ENCODE assay signal across 29 mouse cellular contexts in genomic region chr5:136600511-136600910, GRCm38 (mm10). TPM values are rescaled to one million over a fixed set of nuclear protein-coding genes. Genes with fewer than 3 reads are reported as not detected.
DNase-seq lines count a peak whose midpoint lies in the region; ATAC-seq and TF ChIP-seq lines count a peak whose summit lies in the region.
"Had no signal": no experiment of that assay in that cellular context is flagged by ENCODE, and none has a peak within 500 bp of the region (broad histone marks: within the 10 kb centered on the region; RNA-seq: fewer than 3 reads in every experiment).

No protein-coding gene starts in this region.

- no peak overlapping the region for H3K27ac ChIP-seq in kidney, adult 2 months (ENCODE audit: insufficient read depth, low read depth, low read length)
- H3K27ac ChIP-seq in kidney, embryonic 15.5 days = no peak overlapping the region
- no peak overlapping the region for H3K27ac ChIP-seq in midbrain, embryonic 11.5 days (ENCODE audit: low read depth, low read length)
- no peak overlapping the region for H3K27ac ChIP-seq in midbrain, embryonic 14.5 days (replicated peaks; ENCODE audit: low read depth, low read length)
- peak overlapping the region; percentile 3; the same call in 1 of the 2 replicates for H3K27ac ChIP-seq in testis, adult 2 months (ENCODE audit: control insufficient read depth, insufficient read depth, low read depth, low read length)
- H3K27ac ChIP-seq: embryonic facial prominence, embryonic 12.5 days; embryonic facial prominence, embryonic 15.5 days; gastrocnemius, adult 2 months; heart, embryonic 15.5 days; hindbrain, embryonic 10.5 days; hindbrain, embryonic 13.5 days had no signal

- H3K9ac ChIP-seq in kidney, embryonic 15.5 days = no peak overlapping the region
- H3K9ac ChIP-seq in midbrain, embryonic 11.5 days (ENCODE audit: low read length) = no peak overlapping the region
- H3K9ac ChIP-seq in midbrain, embryonic 14.5 days (replicated peaks; ENCODE audit: low read length) = no peak overlapping the region
- H3K9ac ChIP-seq: embryonic facial prominence, embryonic 12.5 days; embryonic facial prominence, embryonic 15.5 days; forebrain, postnatal 0 days; heart, embryonic 12.5 days; heart, embryonic 15.5 days; hindbrain, embryonic 13.5 days had no signal

- no peak overlapping the region for H3K4me3 ChIP-seq in kidney, adult 2 months (ENCODE audit: insufficient read depth, low read depth, low read length)
- H3K4me3 ChIP-seq in kidney, embryonic 15.5 days (replicated peaks) = no peak overlapping the region
- H3K4me3 ChIP-seq in midbrain, embryonic 11.5 days (ENCODE audit: low read depth, low read length) = no peak overlapping the region
- no peak overlapping the region for H3K4me3 ChIP-seq in midbrain, embryonic 14.5 days (replicated peaks; ENCODE audit: low read depth, low read length)
- H3K4me3 ChIP-seq in testis, adult 2 months (ENCODE audit: control insufficient read depth, low read depth, low read length) = no peak overlapping the region
- H3K4me3 ChIP-seq: embryonic facial prominence, embryonic 12.5 days; embryonic facial prominence, embryonic 15.5 days; gastrocnemius, adult 2 months; heart, embryonic 12.5 days; heart, embryonic 15.5 days; hindbrain, embryonic 10.5 days; hindbrain, embryonic 13.5 days had no signal

- H3K27me3 ChIP-seq in kidney, adult 2 months (replicated peaks; ENCODE audit: control insufficient read depth, insufficient read depth, low read length) = no peaks in the 10 kb centered on the region
- no peaks in the 10 kb centered on the region for H3K27me3 ChIP-seq in kidney, embryonic 15.5 days
- no peaks in the 10 kb centered on the region for H3K27me3 ChIP-seq in midbrain, embryonic 11.5 days (ENCODE audit: control insufficient read depth, insufficient read depth, low read length)
- H3K27me3 ChIP-seq in midbrain, embryonic 14.5 days (ENCODE audit: control insufficient read depth, insufficient read depth, low read length) = no peaks in the 10 kb centered on the region
- no peaks in the 10 kb centered on the region for H3K27me3 ChIP-seq in testis, adult 2 months (ENCODE audit: control insufficient read depth, insufficient read depth, low read length)
- H3K27me3 ChIP-seq: hindbrain, embryonic 13.5 days; Patski had no signal

- no peak for ATAC-seq in kidney, embryonic 15.5 days (replicated peaks; ENCODE audit: low FRiP score)
- no peak for ATAC-seq in midbrain, embryonic 11.5 days (ENCODE audit: low FRiP score)
- ATAC-seq in midbrain, embryonic 14.5 days (ENCODE audit: low FRiP score, low TSS enrichment) = no peak
- ATAC-seq: forebrain, embryonic 14.5 days; forebrain, postnatal 0 days; hindbrain, embryonic 16.5 days; Patski had no signal

- H3K4me1 ChIP-seq in kidney, adult 2 months (ENCODE audit: control insufficient read depth, insufficient read depth, low read length) = no peaks in the 10 kb centered on the region
- 0 out of 2 replicates have a peak, but pooled peaks cover 5% of the 10 kb centered on the region for H3K4me1 ChIP-seq in kidney, embryonic 15.5 days
- no peaks in the 10 kb centered on the region for H3K4me1 ChIP-seq in midbrain, embryonic 11.5 days (ENCODE audit: control insufficient read depth, insufficient read depth, low read length)
- no peaks in the 10 kb centered on the region for H3K4me1 ChIP-seq in midbrain, embryonic 14.5 days (ENCODE audit: control insufficient read depth, insufficient read depth, low read length)
- no peaks in the 10 kb centered on the region for H3K4me1 ChIP-seq in testis, adult 2 months (ENCODE audit: control insufficient read depth, insufficient read depth, low read length)
- H3K4me1 ChIP-seq: embryonic facial prominence, embryonic 12.5 days; embryonic facial prominence, embryonic 15.5 days; heart, embryonic 12.5 days; heart, embryonic 15.5 days; hindbrain, embryonic 13.5 days had no signal

- peak; percentile 42 for DNase-seq in kidney, adult 2 months
- peak; percentile 23 for DNase-seq in midbrain, embryonic 11.5 days (ENCODE audit: low spot score, missing footprints)
- no peak for DNase-seq in midbrain, embryonic 14.5 days
- no peak for DNase-seq in ovary, postnatal 36 days (ENCODE audit: low spot score)
- DNase-seq in frontal cortex, postnatal 14 days (ENCODE audit: low spot score in 2 of 2) = no peak
- DNase-seq: adrenal gland, postnatal 10 days; adrenal gland, postnatal 36 days; B cell, adult 2 months; cerebellum, adult 18-20 months; cerebellum, adult 9-10 months; cerebellum, postnatal 14 days; forebrain, postnatal 0 days; gastrocnemius, adult 2 months; gastrocnemius, postnatal 14 days; heart, adult 11 months; heart, postnatal 10 days; heart, postnatal 36 days had no signal

- TF ChIP-seq CTCF in kidney, adult 2 months (conservative IDR thresholded peaks at IDR 0.05; ENCODE audit: insufficient read depth, insufficient read length, low read depth, low read length) = no peak
- TF ChIP-seq CTCF in testis, adult 2 months (IDR thresholded peaks at IDR 0.05; ENCODE audit: control insufficient read depth, insufficient read depth, insufficient replicate concordance, low read depth, low read length) = no peak

- H3K9me3 ChIP-seq in kidney, embryonic 15.5 days (replicated peaks) = no peaks in the 10 kb centered on the region
- no peaks in the 10 kb centered on the region for H3K9me3 ChIP-seq in midbrain, embryonic 11.5 days (ENCODE audit: control insufficient read depth, low read length)
- H3K9me3 ChIP-seq in midbrain, embryonic 14.5 days (ENCODE audit: control insufficient read depth, low read length) = no peaks in the 10 kb centered on the region
- H3K9me3 ChIP-seq: embryonic facial prominence, embryonic 12.5 days; embryonic facial prominence, embryonic 15.5 days; G1E; heart, embryonic 12.5 days; heart, embryonic 15.5 days; hindbrain, embryonic 10.5 days; hindbrain, embryonic 13.5 days had no signal

- WGBS in kidney, adult 2 months = 74% methylated on average over 5 of the region's 5 CpGs
- 71% methylated on average over 5 of the region's 5 CpGs for WGBS in kidney, embryonic 15.5 days
- 82% methylated on average over 5 of the region's 5 CpGs for WGBS in midbrain, embryonic 11.5 days
- 83% methylated on average over 5 of the region's 5 CpGs for WGBS in midbrain, embryonic 14.5 days

- TF ChIP-seq POLR2A in kidney, adult 2 months (IDR thresholded peaks at IDR 0.05; ENCODE audit: low read depth, low read length) = no peak
- no peak for TF ChIP-seq POLR2A in testis, adult 2 months (IDR thresholded peaks at IDR 0.05; ENCODE audit: control insufficient read depth, low read depth, low read length)

- no peak overlapping the region for H3K4me2 ChIP-seq in kidney, embryonic 15.5 days
- H3K4me2 ChIP-seq in midbrain, embryonic 11.5 days = no peak overlapping the region
- no peak overlapping the region for H3K4me2 ChIP-seq in midbrain, embryonic 14.5 days (ENCODE audit: low read length)
- H3K4me2 ChIP-seq: embryonic facial prominence, embryonic 12.5 days; embryonic facial prominence, embryonic 15.5 days; heart, embryonic 12.5 days; heart, embryonic 15.5 days; hindbrain, embryonic 13.5 days had no signal

- no peaks in the 10 kb centered on the region for H3K36me3 ChIP-seq in kidney, adult 2 months (ENCODE audit: control insufficient read depth, insufficient read depth, low read length)
- no peaks in the 10 kb centered on the region for H3K36me3 ChIP-seq in kidney, embryonic 15.5 days
- no peaks in the 10 kb centered on the region for H3K36me3 ChIP-seq in midbrain, embryonic 11.5 days (ENCODE audit: control insufficient read depth, insufficient read depth, low read length)
- H3K36me3 ChIP-seq in midbrain, embryonic 14.5 days (ENCODE audit: control insufficient read depth, insufficient read depth, low read length) = no peaks in the 10 kb centered on the region
- H3K36me3 ChIP-seq in testis, adult 2 months (ENCODE audit: control insufficient read depth, insufficient read depth, low read length) = no peaks in the 10 kb centered on the region
- H3K36me3 ChIP-seq: embryonic facial prominence, embryonic 12.5 days; embryonic facial prominence, embryonic 15.5 days; G1E; heart, embryonic 12.5 days; heart, embryonic 15.5 days; hindbrain, embryonic 10.5 days; hindbrain, embryonic 13.5 days had no signal

RNA-seq across cellular contexts. Expression of gene Cux1, which starts 33.2 kb away (rescaled TPM):
- 126 and 136 TPM in 2 replicates for polyA plus RNA-seq in kidney, adult 2 months (2012; rRNA removed)
- polyA plus RNA-seq in kidney, embryonic 15.5 days (2015; fragmentation: Nextera tagmentation; extraction: Ambion mirVana) = 108 and 110 TPM in 2 replicates
- polyA plus RNA-seq in midbrain, embryonic 11.5 days (2014; fragmentation: Nextera tagmentation; extraction: Ambion mirVana) = 117 and 130 TPM in 2 replicates
- polyA plus RNA-seq in midbrain, embryonic 14.5 days (2014; fragmentation: Nextera tagmentation; extraction: Ambion mirVana) = 109 and 112 TPM in 2 replicates
- 88.7 and 101 TPM in 2 replicates for polyA plus RNA-seq in testis, adult 2 months (2012; rRNA removed)

Comparison
In these comparisons a context has a peak if more than half of its experiments do, and no peak if none do; other contexts are left out.
1. DNase-seq: peak in kidney, adult 2 months (single experiment) and midbrain, embryonic 11.5 days (single experiment); none in midbrain, embryonic 14.5 days (single experiment), ovary, postnatal 36 days (single experiment) and frontal cortex, postnatal 14 days (0 of 2).